Mouse (Mus musculus) spleen, postnatal 4 days (tissue): Measurements from ENCODE around the gene Trpm4.
"Not testable (repeated sequence)": the region's sequence is repeated elsewhere in the genome, so short reads cannot be mapped to it uniquely, and the experiment has no call there.

Source experiments
- DNase-seq, 2 experiments: peaks; one replicate each; pipeline ENCODE4 v3.0.0; 2022; ENCODE audit warnings: low spot score in 2 of 2

Gene Trpm4

DNA sequence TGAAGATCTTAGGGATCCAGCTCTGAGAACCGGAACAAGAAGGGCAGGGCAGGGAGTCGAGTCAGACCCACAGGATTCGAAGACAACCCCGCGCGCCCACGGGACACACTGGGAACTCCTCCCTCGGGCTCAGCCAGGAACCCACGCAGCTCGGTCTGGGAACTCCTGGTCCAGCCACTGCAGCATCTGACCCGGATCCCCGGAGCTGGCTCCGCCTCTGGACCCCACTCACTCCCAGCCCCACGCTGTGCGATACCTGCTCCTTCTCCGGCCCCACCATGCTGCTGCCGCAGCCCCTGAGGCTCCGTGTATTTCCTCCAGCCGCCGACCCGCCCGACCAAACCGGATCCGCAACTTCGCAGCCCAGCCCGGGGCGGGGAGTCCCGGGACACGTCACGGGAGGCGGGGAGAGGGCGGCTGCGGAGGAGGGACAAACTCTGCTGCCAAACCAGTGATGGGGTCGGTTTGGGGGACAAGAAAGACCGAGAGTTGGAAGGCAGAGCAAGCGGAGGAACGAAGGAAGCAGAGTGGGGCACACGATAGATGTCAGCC lies at the start of gene Trpm4:
TSS of gene Trpm4 (minus strand) at position 350 of the 552 bp plus-strand sequence.
- DNase-seq: peak; percentile 68 to 86

- DNase-seq: no peak
Observed at GRCm38 (mm10) chr7:45376057-45376456, 42.5 kb upstream of the Trpm4 start.

- no peak for DNase-seq
Observed at GRCm38 (mm10) chr7:45374620-45375019, 41.0 kb upstream of the Trpm4 start.

- DNase-seq: no peak
Observed at GRCm38 (mm10) chr7:45372371-45372770, 38.8 kb upstream of the Trpm4 start.

DNA sequence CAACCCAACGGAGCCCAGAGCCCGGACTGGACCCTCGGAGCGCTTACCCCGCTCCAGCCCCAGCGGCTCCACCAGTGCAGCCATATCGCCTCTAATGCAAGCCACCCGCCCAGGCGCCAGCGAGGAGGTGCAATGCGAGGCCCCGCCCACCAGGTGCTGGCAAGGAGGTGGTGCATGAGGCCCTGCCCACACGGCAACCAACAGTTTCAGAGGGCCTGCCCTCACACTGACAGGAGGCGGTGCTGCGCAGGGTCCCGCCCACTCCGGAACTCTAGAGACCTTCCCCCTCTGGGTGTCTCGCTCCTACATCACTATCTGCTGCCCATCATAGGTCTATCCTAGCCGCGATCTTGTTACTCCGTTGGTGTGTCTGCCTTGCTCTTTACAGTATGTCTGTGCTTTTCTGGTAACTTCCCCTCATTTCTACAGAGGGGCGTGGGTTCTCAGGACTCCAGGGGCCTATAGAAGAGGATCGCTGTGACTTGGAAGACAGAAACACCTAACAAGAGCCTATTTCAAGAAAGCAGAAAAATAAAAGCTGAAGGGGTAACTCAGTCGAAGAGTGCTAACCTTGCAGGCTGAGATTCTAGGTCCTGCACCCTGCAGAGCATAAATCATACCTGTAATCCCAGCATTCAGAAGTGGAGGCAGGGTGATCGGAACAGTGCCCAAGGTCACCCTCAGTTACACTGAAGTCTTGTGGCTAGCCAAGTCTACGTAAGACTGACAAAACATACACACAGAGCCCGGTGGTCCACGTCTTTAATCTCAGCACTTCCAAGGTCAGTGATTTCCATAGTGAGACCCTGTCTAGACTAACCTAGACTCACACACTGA lies 37.1 kb upstream of the Trpm4 start, which contains the start of gene Lin7b:
TSS of gene Lin7b (minus strand) at position 109 of the 837 bp plus-strand sequence.
- DNase-seq: peak; percentile 92 to 94

DNA sequence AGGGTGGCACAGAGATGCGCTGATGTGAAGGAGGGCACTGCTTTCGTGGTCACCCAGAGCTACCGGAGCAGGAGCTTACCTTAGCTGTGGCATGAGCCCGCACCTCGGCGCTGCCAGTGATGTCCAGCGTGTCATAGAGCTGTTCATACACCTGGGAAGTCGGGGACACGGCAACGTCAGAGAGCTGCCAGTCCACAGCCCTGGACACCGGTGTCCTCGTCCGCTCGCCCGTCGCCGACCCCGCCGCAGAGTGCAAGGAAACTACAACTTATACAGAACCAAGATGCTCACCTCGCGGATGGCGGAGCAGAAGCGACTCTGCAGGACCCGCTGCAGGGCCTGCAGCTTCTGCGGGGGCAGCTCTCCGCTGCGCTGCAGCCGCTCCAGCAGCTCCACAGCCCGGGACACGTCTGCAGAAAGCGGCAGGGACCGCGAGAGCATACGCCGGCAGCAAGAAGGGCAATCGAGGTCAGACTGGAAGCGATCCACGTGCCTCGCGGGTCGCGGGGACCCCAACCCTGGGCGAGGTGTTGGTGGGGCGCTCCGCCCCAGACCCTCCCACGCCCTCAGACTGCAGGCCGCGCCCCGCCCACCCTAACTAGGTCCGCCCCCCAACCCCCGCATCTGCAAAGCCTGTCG lies 36.4 kb upstream of the Trpm4 start:
- no peak for DNase-seq

GRCm38 (mm10) chr7:45369022-45369745 lies 35.6 kb upstream of the Trpm4 start:
- no peak for DNase-seq

DNA sequence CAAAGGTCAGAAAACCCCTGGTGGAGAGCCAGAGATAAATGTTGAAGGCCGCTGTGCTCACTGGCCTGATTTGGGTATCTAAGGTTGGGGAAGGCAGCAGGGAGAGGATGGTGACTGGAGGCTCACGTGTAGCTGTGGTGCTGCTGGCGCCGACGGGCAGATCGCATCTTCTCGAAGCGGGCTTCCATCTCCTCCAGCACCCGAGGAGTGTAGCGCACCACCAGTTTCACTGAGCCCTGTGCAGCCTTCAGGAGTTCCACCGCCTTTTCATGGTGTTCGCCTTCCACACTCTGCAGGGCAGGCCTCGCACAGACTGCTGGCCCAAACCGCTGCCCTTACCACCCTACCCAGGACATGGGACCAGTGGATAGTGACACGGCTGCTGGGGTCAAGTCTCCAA lies 34.6 kb upstream of the Trpm4 start:
- no peak for DNase-seq

- DNase-seq: peak; percentile 97 to 99
Observed at GRCm38 (mm10) chr7:45367020-45367880, 33.7 kb upstream of the Trpm4 start.

GRCm38 (mm10) chr7:45366652-45367019 lies 33.1 kb upstream of the Trpm4 start, which contains the start of gene Ppfia3:
Gene Ppfia3 (minus strand): TSS chr7:45367019.
- DNase-seq: no peak

GRCm38 (mm10) chr7:45365742-45366651 lies 32.4 kb upstream of the Trpm4 start:
- no peak for DNase-seq

DNA sequence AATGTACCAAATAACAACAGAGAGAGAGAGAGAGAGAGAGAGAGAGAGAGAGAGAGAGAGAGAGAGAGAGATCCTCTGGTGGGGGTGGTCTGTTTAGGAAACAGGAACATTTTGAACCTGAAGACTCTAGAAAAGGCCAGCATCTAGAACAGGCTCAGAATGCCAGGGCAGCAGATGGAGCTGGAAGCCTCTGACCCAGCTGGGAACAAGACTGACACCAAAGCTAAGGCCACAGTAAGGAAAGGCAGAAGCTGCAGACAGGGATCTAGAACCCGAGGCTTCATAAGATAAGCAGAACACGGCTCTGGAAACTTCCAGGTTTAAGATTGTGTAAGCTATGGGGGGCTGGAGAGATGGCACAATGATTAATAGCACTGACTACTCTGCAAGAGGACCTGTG lies 30.4 kb upstream of the Trpm4 start:
- no peak for DNase-seq

DNA sequence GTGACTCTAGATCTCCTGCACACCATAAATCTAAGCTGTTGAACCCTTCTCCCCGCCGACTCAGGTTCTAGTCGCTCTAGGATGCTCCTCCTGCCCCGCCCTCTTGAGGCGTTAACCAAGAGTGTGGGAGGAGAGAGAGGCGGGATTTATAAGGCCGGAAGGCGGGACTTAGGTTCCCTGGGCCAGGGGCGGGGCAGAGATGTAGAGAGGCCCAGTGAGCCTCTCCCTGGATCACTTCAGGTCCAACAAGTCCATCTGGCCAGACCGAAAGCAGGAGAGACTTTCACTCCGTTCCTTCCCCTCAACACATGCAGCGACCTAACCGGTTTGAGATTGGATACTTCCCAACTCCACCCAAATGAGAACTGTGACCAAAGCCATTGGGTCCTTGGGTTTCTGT lies 29.2 kb upstream of the Trpm4 start:
- peak; percentile 54 to 72 for DNase-seq

- peak; percentile 76 to 85 for DNase-seq
Observed at GRCm38 (mm10) chr7:45361243-45361804, 27.7 kb upstream of the Trpm4 start.

DNA sequence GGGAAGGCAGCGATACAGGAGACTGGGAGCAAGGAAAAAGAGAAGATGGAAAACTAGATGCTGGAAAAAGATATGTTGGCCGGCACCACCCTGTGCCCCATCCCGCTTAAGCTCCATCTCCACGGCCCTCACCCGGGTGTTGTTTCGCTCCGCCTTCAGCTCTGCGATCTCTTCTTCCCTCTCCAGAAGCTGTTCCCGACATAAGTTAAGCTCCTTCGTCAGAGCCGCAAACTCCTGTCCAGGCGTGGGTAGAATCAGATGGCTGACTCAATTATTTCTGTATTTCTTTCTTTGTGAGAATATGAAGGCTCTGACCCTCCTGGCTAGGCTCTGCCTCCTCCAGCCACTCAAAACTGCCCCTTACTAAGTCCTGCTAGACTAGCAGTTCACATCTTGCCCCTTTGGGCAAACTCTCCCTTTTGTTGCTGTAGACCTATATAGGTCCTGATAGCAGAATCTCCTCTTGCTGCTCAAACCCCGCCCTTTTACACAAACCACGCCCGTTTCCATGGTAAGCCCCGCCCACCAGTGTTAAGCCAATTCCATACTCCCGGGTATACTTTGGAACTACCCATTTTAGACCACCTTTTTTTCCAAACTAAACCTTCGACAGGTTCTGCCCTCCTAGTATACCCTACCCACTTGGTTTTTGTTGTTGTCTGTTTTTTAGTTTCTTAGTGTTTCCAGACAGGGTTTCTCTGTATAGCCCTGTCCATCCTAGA lies 27.0 kb upstream of the Trpm4 start:
- DNase-seq: no peak

GRCm38 (mm10) chr7:45359081-45359480 lies 25.5 kb upstream of the Trpm4 start:
- DNase-seq: not testable (repeated sequence)

GRCm38 (mm10) chr7:45356087-45356486 lies 22.5 kb upstream of the Trpm4 start:
- no peak for DNase-seq

DNA sequence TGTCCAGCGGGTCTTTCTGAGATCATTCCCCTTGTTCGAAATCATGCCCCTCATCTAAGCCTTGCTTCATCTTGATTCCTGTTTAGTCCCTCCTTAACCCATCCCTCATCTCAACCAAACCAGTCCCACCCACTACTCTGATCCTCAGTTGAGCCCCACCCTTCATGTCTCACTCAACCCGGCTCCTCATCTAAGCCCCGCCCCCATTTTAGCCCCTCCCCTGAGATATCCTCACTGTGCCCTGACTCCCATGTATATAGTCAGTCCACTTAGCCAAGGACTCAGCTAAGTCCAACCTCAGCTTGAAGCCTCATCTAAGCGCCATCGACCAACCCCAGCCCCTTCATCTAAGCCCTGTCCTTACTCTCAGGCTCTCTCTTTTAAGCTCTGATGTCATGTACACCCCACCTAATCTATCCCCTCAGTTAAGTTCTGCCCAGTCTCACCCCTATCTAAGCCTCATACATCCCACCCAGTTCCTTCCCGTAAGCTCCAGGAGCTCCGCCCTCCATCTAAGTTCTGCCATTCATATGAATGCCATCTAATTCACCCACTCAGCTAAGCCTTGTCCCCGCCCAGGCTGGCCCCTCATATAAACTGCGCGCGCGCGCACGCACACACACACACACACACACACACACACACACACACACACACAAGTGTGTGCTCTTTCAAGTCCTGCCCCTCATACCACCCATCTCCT lies 21.9 kb upstream of the Trpm4 start:
- no peak for DNase-seq
